Mouse (Mus musculus): Measurements from ENCODE around the gene Ap2b1. TPM values are rescaled to one million over a fixed set of nuclear protein-coding genes. Genes with fewer than 3 reads are reported as not detected.

The Ap2b1 gene
- polyA plus RNA-seq, 1 experiment from 2014 or later, result 135 TPM

- Histone ChIP-seq H3K27me3 (ENCODE audit: control insufficient read depth, insufficient read depth, low read depth, low read length) (no peaks in the 10 kb centered on the region), H3K9me3 (replicated peaks; ENCODE audit: control insufficient read depth, low read length, poor library complexity, severe bottlenecking) (no peaks in the 10 kb centered on the region), H3K4me2 (ENCODE audit: low read length) (no peak overlapping the region), H3K27ac (ENCODE audit: low read length) (no peak overlapping the region), H3K9ac (ENCODE audit: low read depth, low read length) (no peak overlapping the region), H3K4me3 (ENCODE audit: low read depth, low read length) (no peak overlapping the region), H3K36me3 (ENCODE audit: control insufficient read depth, insufficient read depth, low read length) (peaks cover 23% of the 10 kb centered on the region; the same call in 1 of the 2 replicates), H3K4me1 (ENCODE audit: control insufficient read depth, insufficient read depth, low read length) (peaks cover 9% of the 10 kb centered on the region)
- no peak for ATAC-seq
- WGBS, result 83% methylated on average over 5 of the region's 5 CpGs
Observed at GRCm38 (mm10) chr11:83398724-83399123, 99.9 kb downstream of the Ap2b1 start.

DNA sequence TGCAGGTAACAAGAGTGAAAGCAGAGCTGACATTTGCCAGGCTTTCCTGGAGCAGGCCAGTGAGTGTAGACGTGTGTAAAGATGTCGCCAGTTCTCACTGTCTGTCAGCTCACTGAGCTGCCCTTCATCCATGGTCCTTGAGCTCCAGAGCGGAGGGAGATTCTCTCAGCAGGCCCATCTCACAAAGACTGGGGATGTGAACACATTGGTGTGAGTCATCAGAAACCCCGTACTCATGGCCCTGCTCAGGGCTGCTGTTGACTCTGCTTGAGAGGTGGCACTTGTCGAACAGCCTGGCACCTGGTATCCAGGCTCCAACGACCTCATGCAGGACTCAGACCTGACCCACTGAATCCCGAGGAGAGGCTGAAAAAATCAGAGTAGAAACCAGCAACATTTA, 105.0 kb downstream of the Ap2b1 start:
- peaks cover 13% of the 10 kb centered on the region; the same call in 1 of the 2 replicates for H3K36me3 ChIP-seq (ENCODE audit: control insufficient read depth, insufficient read depth, low read length)
- H3K27ac ChIP-seq (ENCODE audit: low read length), result no peak overlapping the region
- no peak overlapping the region for H3K4me3 ChIP-seq (ENCODE audit: low read depth, low read length)
- 80% methylated on average over 7 of the region's 7 CpGs for WGBS
- ATAC-seq, result no peak
- H3K9ac ChIP-seq (ENCODE audit: low read depth, low read length), result no peak overlapping the region
- no peak overlapping the region for H3K4me2 ChIP-seq (ENCODE audit: low read length)
- no peaks in the 10 kb centered on the region for H3K27me3 ChIP-seq (ENCODE audit: control insufficient read depth, insufficient read depth, low read depth, low read length)
- no peaks in the 10 kb centered on the region for H3K9me3 ChIP-seq (replicated peaks; ENCODE audit: control insufficient read depth, low read length, poor library complexity, severe bottlenecking)
- peaks cover 2% of the 10 kb centered on the region; the same call in 1 of the 2 replicates for H3K4me1 ChIP-seq (ENCODE audit: control insufficient read depth, insufficient read depth, low read length)

- Histone ChIP-seq H3K36me3 (ENCODE audit: control insufficient read depth, insufficient read depth, low read length) (peaks cover 11% of the 10 kb centered on the region; the same call in 1 of the 2 replicates), H3K9me3 (replicated peaks; ENCODE audit: control insufficient read depth, low read length, poor library complexity, severe bottlenecking) (no peaks in the 10 kb centered on the region), H3K27me3 (ENCODE audit: control insufficient read depth, insufficient read depth, low read depth, low read length) (no peaks in the 10 kb centered on the region), H3K4me3 (ENCODE audit: low read depth, low read length) (no peak overlapping the region), H3K9ac (ENCODE audit: low read depth, low read length) (no peak overlapping the region), H3K27ac (ENCODE audit: low read length) (no peak overlapping the region), H3K4me1 (ENCODE audit: control insufficient read depth, insufficient read depth, low read length) (peaks cover 19% of the 10 kb centered on the region), H3K4me2 (ENCODE audit: low read length) (no peak overlapping the region)
- WGBS, result 73% methylated on average over 3 of the region's 3 CpGs
- ATAC-seq, result no peak
Observed at GRCm38 (mm10) chr11:83406391-83406790, 107.6 kb downstream of the Ap2b1 start.

GRCm38 (mm10) chr11:83408242-83408641, 109.4 kb downstream of the Ap2b1 start:
- Histone ChIP-seq H3K4me3 (ENCODE audit: low read depth, low read length) (no peak overlapping the region), H3K4me1 (ENCODE audit: control insufficient read depth, insufficient read depth, low read length) (peaks cover 27% of the 10 kb centered on the region), H3K9me3 (replicated peaks; ENCODE audit: control insufficient read depth, low read length, poor library complexity, severe bottlenecking) (no peaks in the 10 kb centered on the region), H3K36me3 (ENCODE audit: control insufficient read depth, insufficient read depth, low read length) (peaks cover 4% of the 10 kb centered on the region; the same call in 1 of the 2 replicates), H3K27ac (ENCODE audit: low read length) (no peak overlapping the region), H3K4me2 (ENCODE audit: low read length) (no peak overlapping the region), H3K27me3 (ENCODE audit: control insufficient read depth, insufficient read depth, low read depth, low read length) (no peaks in the 10 kb centered on the region), H3K9ac (ENCODE audit: low read depth, low read length) (no peak overlapping the region)
- WGBS, result 47% methylated on average over 8 of the region's 8 CpGs
- no peak for ATAC-seq

DNA sequence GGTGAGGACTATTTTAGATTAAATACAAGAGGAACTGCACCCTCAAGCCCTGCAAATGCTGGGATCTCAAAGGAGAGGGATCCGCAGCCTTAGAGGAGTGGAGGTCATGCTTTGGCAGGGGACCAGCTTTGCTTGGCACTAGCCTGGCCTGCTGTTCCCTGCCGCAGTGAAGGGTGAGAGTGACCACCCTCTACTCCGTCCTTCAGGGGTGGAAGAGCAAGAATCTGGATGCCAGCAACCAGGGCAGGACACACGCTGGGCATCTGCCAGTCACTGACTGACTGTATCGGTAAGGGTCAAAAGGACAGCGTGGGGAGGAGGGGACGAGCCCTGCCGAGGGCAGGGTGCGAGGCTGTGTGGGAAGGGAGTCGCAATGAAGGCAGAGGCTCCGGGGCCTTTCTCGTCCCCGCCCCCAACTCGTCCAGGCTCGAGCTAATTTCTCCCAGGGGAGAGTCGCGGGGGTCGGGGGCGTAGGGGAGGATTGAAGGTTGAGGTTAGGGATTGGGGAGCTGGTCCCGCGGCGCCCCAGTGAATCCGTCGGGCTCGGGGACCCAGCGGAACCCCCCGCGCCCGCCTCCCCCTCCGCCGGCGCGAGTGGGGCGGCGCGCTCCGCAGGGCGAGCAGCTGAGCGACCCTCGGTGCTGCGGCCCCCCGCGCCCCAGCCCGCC, 110.4 kb downstream of the Ap2b1 start, which contains the start of gene Rasl10b:
Gene Rasl10b (plus strand): TSS at position 51 of the 668 bp plus-strand sequence.
- H3K36me3 ChIP-seq (ENCODE audit: control insufficient read depth, insufficient read depth, low read length), result no peaks in the 10 kb centered on the region
- H3K27ac ChIP-seq (ENCODE audit: low read length), result peak within 1 kb of the TSS; percentile 34; the same call in 1 of the 2 replicates
- under 1% methylated on average over 26 of the region's 44 CpGs for WGBS
- peak; percentile 83 for ATAC-seq
- no peaks in the 10 kb centered on the region for H3K27me3 ChIP-seq (ENCODE audit: control insufficient read depth, insufficient read depth, low read depth, low read length)
- peak within 1 kb of the TSS; percentile 98 for H3K9ac ChIP-seq (ENCODE audit: low read depth, low read length)
- peak within 1 kb of the TSS; percentile 91 for H3K4me2 ChIP-seq (ENCODE audit: low read length)
- H3K9me3 ChIP-seq (replicated peaks; ENCODE audit: control insufficient read depth, low read length, poor library complexity, severe bottlenecking), result no peaks in the 10 kb centered on the region
- H3K4me3 ChIP-seq (ENCODE audit: low read depth, low read length), result peak within 1 kb of the TSS; percentile 91
- peaks cover 27% of the 10 kb centered on the region for H3K4me1 ChIP-seq (ENCODE audit: control insufficient read depth, insufficient read depth, low read length)

GRCm38 (mm10) chr11:83409792-83410291, 111.0 kb downstream of the Ap2b1 start:
- Histone ChIP-seq H3K4me1 (ENCODE audit: control insufficient read depth, insufficient read depth, low read length) (peaks cover 27% of the 10 kb centered on the region), H3K27ac (ENCODE audit: low read length) (peak overlapping the region; percentile 34; the same call in 1 of the 2 replicates), H3K4me2 (ENCODE audit: low read length) (peak overlapping the region; percentile 91), H3K36me3 (ENCODE audit: control insufficient read depth, insufficient read depth, low read length) (no peaks in the 10 kb centered on the region), H3K9ac (ENCODE audit: low read depth, low read length) (peak overlapping the region; percentile 98), H3K4me3 (ENCODE audit: low read depth, low read length) (peak overlapping the region; percentile 91), H3K9me3 (replicated peaks; ENCODE audit: control insufficient read depth, low read length, poor library complexity, severe bottlenecking) (no peaks in the 10 kb centered on the region), H3K27me3 (ENCODE audit: control insufficient read depth, insufficient read depth, low read depth, low read length) (no peaks in the 10 kb centered on the region)
- 1% methylated on average over 20 of the region's 40 CpGs for WGBS
- peak; percentile 71 for ATAC-seq

GRCm38 (mm10) chr11:83410510-83410909, 111.7 kb downstream of the Ap2b1 start:
- Histone ChIP-seq H3K4me1 (ENCODE audit: control insufficient read depth, insufficient read depth, low read length) (peaks cover 27% of the 10 kb centered on the region), H3K9me3 (replicated peaks; ENCODE audit: control insufficient read depth, low read length, poor library complexity, severe bottlenecking) (no peaks in the 10 kb centered on the region), H3K4me2 (ENCODE audit: low read length) (peak overlapping the region; percentile 91), H3K36me3 (ENCODE audit: control insufficient read depth, insufficient read depth, low read length) (no peaks in the 10 kb centered on the region), H3K27me3 (ENCODE audit: control insufficient read depth, insufficient read depth, low read depth, low read length) (no peaks in the 10 kb centered on the region), H3K9ac (ENCODE audit: low read depth, low read length) (peak overlapping the region; percentile 98), H3K27ac (ENCODE audit: low read length) (no peak overlapping the region), H3K4me3 (ENCODE audit: low read depth, low read length) (peak overlapping the region; percentile 91)
- WGBS, result 27% methylated on average over 6 of the region's 6 CpGs
- ATAC-seq, result no peak

DNA sequence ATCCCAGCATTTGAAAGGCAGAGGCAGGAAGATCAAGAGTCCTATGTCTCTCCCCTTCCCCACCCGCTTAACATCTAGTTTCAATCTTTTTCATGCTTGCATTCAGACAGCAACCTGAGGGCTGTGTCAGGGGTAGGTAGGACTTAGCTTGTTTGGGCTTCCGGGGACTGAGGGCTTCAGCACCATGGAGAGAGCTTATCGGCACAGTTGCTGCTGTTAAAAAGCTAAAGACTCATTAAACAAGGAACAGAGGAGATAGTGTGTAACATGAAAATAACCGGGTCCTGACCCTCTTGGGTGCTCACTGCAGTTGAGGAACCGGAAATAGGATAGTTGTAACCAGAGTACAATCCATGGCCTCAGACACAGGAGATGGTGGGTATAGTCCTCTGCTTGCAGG, 118.3 kb downstream of the Ap2b1 start:
- WGBS, result 15% methylated on average over 5 of the region's 5 CpGs
- peaks cover 18% of the 10 kb centered on the region for H3K27me3 ChIP-seq (ENCODE audit: control insufficient read depth, insufficient read depth, low read depth, low read length)
- ATAC-seq, result no peak
- H3K9me3 ChIP-seq (replicated peaks; ENCODE audit: control insufficient read depth, low read length, poor library complexity, severe bottlenecking), result no peaks in the 10 kb centered on the region
- no peak overlapping the region for H3K27ac ChIP-seq (ENCODE audit: low read length)
- H3K4me2 ChIP-seq (ENCODE audit: low read length), result no peak overlapping the region
- H3K9ac ChIP-seq (ENCODE audit: low read depth, low read length), result no peak overlapping the region
- H3K36me3 ChIP-seq (ENCODE audit: control insufficient read depth, insufficient read depth, low read length), result no peaks in the 10 kb centered on the region
- no peak overlapping the region for H3K4me3 ChIP-seq (ENCODE audit: low read depth, low read length)
- peaks cover 10% of the 10 kb centered on the region for H3K4me1 ChIP-seq (ENCODE audit: control insufficient read depth, insufficient read depth, low read length)

DNA sequence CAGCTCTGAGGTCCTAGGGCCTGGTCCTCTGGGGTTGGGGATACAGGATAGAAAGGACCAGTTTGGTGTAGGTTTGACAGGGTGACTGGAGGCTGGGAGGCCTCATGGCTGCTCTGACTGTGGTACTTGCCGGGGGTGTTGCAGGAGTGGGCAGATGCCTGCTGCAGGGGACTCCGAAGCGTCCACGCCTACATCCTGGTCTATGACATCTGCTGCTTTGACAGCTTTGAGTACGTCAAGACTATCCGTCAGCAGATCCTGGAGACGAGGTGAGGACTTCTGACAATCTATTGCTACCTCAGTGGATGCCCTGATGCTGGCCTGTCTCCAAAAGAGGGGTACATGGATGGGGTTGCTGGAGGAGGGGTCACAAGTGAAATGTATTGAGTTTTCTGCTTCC, 118.9 kb downstream of the Ap2b1 start:
- Histone ChIP-seq H3K4me3 (ENCODE audit: low read depth, low read length) (no peak overlapping the region), H3K9me3 (replicated peaks; ENCODE audit: control insufficient read depth, low read length, poor library complexity, severe bottlenecking) (no peaks in the 10 kb centered on the region), H3K4me2 (ENCODE audit: low read length) (no peak overlapping the region), H3K27me3 (ENCODE audit: control insufficient read depth, insufficient read depth, low read depth, low read length) (peaks cover 18% of the 10 kb centered on the region), H3K9ac (ENCODE audit: low read depth, low read length) (no peak overlapping the region), H3K27ac (ENCODE audit: low read length) (no peak overlapping the region), H3K36me3 (ENCODE audit: control insufficient read depth, insufficient read depth, low read length) (no peaks in the 10 kb centered on the region), H3K4me1 (ENCODE audit: control insufficient read depth, insufficient read depth, low read length) (peaks cover 9% of the 10 kb centered on the region; the same call in 1 of the 2 replicates)
- 86% methylated on average over 7 of the region's 7 CpGs for WGBS
- no peak for ATAC-seq

Measured in midbrain, embryonic 16.5 days (tissue).